Mouse (Mus musculus): ENCODE measurements around the gene 4931400O07Rik.

Gene 4931400O07Rik

DNA sequence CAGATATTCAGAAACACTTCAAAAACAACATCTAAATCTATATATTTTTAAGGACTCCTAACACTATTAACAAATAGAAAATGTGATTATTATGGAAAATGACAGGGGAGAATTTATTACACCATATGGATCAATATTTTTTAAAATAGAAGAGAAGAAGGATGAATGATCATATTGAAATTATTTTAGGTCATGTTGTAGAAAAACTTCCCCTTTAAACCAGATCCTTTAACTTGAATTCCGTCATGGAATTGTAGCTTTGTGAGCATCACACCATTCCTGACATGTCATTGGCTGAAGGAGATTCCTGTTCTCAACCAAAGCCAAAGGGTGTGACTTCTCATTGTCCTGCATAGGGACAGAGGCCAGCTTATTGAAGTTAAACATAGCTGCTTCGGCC is at the start of gene 4931400O07Rik:
TSS of gene 4931400O07Rik (plus strand) at position 301 of the 400 bp plus-strand sequence.
- DNase-seq (ENCODE audit: low spot score) = no peak
